Mouse (Mus musculus) cortical plate, adult 2 months (tissue): ENCODE results near the gene Cachd1.

Experiments
- CTCF ChIP-seq: fragments of 200-500 bp; IDR thresholded peaks from 2 replicates; pipeline ENCODE4 v1.5.1; 2011; ENCODE audit warnings: mild to moderate bottlenecking, control low read depth, low read length; ENCODE audit not compliant: insufficient read depth; ENCODE audit errors: extremely low read depth
- POLR2A ChIP-seq: fragments of 200-500 bp; IDR thresholded peaks from 2 replicates; pipeline ENCODE4 v1.6.1; 2011; ENCODE audit warnings: mild to moderate bottlenecking, low read length, control low read depth; ENCODE audit not compliant: insufficient read depth; ENCODE audit errors: extremely low read depth

DNA sequence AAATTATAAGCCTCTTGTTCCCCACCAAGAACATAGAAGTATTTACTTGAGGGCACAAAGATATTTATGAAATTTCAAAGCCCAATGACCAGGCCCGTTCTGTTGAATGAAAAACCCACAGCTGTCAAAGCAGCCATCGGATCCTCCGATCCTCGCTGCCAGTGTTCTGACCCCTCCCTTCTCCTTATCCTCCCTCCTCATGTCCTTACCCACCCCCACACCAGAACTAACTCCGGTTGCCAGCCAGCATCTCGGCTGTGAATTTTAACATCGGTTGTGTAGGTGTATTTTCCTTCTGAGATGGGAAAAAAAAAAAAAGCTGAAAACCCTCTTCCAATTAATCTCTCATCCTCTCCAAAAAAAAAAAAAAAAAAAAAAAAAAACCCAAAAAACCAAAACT is 260.7 kb downstream of the Cachd1 start:
- TF ChIP-seq CTCF: no peak
- TF ChIP-seq POLR2A: no peak
